Mouse (Mus musculus) midbrain, embryonic 12.5 days (tissue): ENCODE results near the gene Mettl7b. TPM values are rescaled to one million over a fixed set of nuclear protein-coding genes. Genes with fewer than 3 reads are reported as not detected.

Source experiments
- ATAC-seq: fragments of 200-750 bp; cut with Nextera tagmentation; 2 replicates; pipeline ENCODE4 v1.8.0; 2017; ENCODE audit warnings: low read depth, moderate TSS enrichment, moderate library complexity; ENCODE audit not compliant: low FRiP score
- H3K27ac ChIP-seq: fragments of 300-500 bp; sonication (generic); replicated peaks from 2 replicates; pipeline ENCODE4 v1.5.1; 2016; ENCODE audit warnings: mild to moderate bottlenecking
- H3K27me3 ChIP-seq: fragments of 300-500 bp; sonication (generic); 2 replicates; pipeline ENCODE4 v1.6.1; 2016; ENCODE audit warnings: mild to moderate bottlenecking
- H3K36me3 ChIP-seq: fragments of 300-500 bp; sonication (generic); 2 replicates; pipeline ENCODE4 v1.6.1; 2016
- H3K4me1 ChIP-seq: fragments of 300-500 bp; sonication (generic); 2 replicates; pipeline ENCODE4 v1.6.1; 2016
- H3K4me2 ChIP-seq: fragments of 300-500 bp; sonication (generic); replicated peaks from 2 replicates; pipeline ENCODE4 v1.6.1; 2016; ENCODE audit warnings: mild to moderate bottlenecking, moderate library complexity
- H3K4me3 ChIP-seq: fragments of 300-500 bp; sonication (generic); 2 replicates; pipeline ENCODE4 v1.5.1; 2016; ENCODE audit warnings: mild to moderate bottlenecking
- H3K9ac ChIP-seq: fragments of 300-500 bp; sonication (generic); replicated peaks from 2 replicates; pipeline ENCODE4 v1.6.1; 2016; ENCODE audit warnings: mild to moderate bottlenecking, moderate library complexity
- H3K9me3 ChIP-seq: fragments of 300-500 bp; sonication (generic); 2 replicates; pipeline ENCODE4 v1.6.1; 2016; ENCODE audit warnings: mild to moderate bottlenecking
- WGBS: fragments of 180-500 bp; shearing (Covaris S2); methylation state at CpG from one replicate; pipeline ENCODE4 v1.1.7; 2016; 5-methylcytosine and 5-hydroxymethylcytosine counted together
- polyA plus RNA-seq: library from polyadenylated mRNA; unstranded; fragments of >200 nt; fragmentation: Nextera tagmentation; extraction: Ambion mirVana; gene quantifications from 2 replicates; pipeline ENCODE4 v1.2.1, GENCODE M21; 2016

Gene Mettl7b
- polyA plus RNA-seq, 1 experiment from 2014 or later = not detected

GRCm38 (mm10) chr10:128976395-128976794 is 15.6 kb upstream of the Mettl7b start:
- WGBS = 59% methylated on average over 3 of the region's 3 CpGs
- no peaks in the 10 kb centered on the region for H3K27me3 ChIP-seq
- H3K4me3 ChIP-seq = no peak overlapping the region
- H3K9ac ChIP-seq = no peak overlapping the region
- H3K4me1 ChIP-seq = no peaks in the 10 kb centered on the region
- no peaks in the 10 kb centered on the region for H3K9me3 ChIP-seq
- ATAC-seq = no peak
- no peaks in the 10 kb centered on the region for H3K36me3 ChIP-seq
- no peak overlapping the region for H3K4me2 ChIP-seq
- H3K27ac ChIP-seq = no peak overlapping the region

GRCm38 (mm10) chr10:128972841-128973240 is 12.1 kb upstream of the Mettl7b start:
- H3K4me2 ChIP-seq = no peak overlapping the region
- WGBS = 76% methylated on average over 4 of the region's 4 CpGs
- no peaks in the 10 kb centered on the region for H3K9me3 ChIP-seq
- H3K4me1 ChIP-seq = no peaks in the 10 kb centered on the region
- no peak for ATAC-seq
- peaks cover 3% of the 10 kb centered on the region; the same call in 1 of the 2 replicates for H3K27me3 ChIP-seq
- no peaks in the 10 kb centered on the region for H3K36me3 ChIP-seq
- no peak overlapping the region for H3K4me3 ChIP-seq
- H3K27ac ChIP-seq = no peak overlapping the region
- no peak overlapping the region for H3K9ac ChIP-seq

- no peaks in the 10 kb centered on the region for H3K9me3 ChIP-seq
- H3K9ac ChIP-seq = no peak overlapping the region
- H3K4me3 ChIP-seq = no peak overlapping the region
- H3K27ac ChIP-seq = no peak overlapping the region
- peaks cover 3% of the 10 kb centered on the region; the same call in 1 of the 2 replicates for H3K27me3 ChIP-seq
- no peaks in the 10 kb centered on the region for H3K4me1 ChIP-seq
- ATAC-seq = no peak
- H3K36me3 ChIP-seq = no peaks in the 10 kb centered on the region
- H3K4me2 ChIP-seq = no peak overlapping the region
- WGBS = 71% methylated on average over 1 of the region's 1 CpGs
These were observed 10.0 kb upstream of the Mettl7b start for GRCm38 (mm10) chr10:128970740-128971250.

- Histone ChIP-seq H3K27ac (no peak overlapping the region), H3K9me3 (no peaks in the 10 kb centered on the region), H3K4me2 (no peak overlapping the region), H3K4me3 (no peak overlapping the region), H3K36me3 (no peaks in the 10 kb centered on the region), H3K27me3 (peaks cover 3% of the 10 kb centered on the region; the same call in 1 of the 2 replicates), H3K4me1 (no peaks in the 10 kb centered on the region), H3K9ac (no peak overlapping the region)
- ATAC-seq = no peak
- WGBS = 63% methylated on average over 1 of the region's 1 CpGs
These were observed 7.6 kb upstream of the Mettl7b start for GRCm38 (mm10) chr10:128968341-128968749.

DNA sequence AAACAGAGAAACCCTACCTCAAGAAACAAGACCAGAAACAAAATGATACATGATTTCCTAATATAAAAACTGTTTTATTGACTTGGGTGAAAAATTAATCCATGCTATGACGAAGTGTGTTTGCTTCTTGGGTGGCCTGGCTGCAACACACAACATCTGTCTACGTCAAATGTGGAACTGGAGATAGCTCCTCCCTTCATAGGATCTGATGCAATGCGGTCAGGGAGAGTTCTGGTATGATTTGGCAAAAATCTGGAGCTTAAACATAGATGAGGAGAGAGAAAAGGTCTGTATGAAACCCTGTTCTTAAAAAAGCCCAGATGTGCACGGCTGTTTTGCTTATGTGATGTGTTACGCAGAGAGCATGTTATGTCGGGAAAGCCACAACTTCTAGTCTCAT is 5.1 kb upstream of the Mettl7b start:
- ATAC-seq = no peak

DNA sequence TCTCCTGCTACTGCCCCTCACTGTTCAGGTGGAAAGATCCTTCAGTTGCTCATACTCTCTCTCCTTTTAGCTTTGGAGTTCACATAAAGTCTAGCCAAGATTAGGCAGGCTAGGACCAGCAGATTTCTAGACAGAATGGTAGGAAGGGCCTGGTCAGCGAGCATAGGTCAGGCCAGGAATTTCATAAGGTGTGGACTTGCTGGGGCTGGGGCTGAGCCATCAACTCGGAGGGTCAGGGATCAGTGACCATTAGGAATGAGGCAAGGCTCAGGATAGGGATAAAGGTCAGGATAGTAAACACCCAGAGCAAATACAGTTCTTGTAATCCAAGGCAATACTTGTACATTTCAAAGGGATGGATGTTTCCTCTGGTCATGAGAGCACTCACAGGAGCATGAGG is 4.2 kb upstream of the Mettl7b start:
- Histone ChIP-seq H3K9ac (no peak overlapping the region), H3K27ac (no peak overlapping the region), H3K27me3 (no peaks in the 10 kb centered on the region), H3K36me3 (no peaks in the 10 kb centered on the region), H3K4me1 (no peaks in the 10 kb centered on the region), H3K9me3 (no peaks in the 10 kb centered on the region), H3K4me3 (no peak overlapping the region), H3K4me2 (no peak overlapping the region)
- WGBS = 68% methylated on average over 2 of the region's 2 CpGs
- no peak for ATAC-seq

More for the DNA sequence above, 5.1 kb upstream of the Mettl7b start:
- no peak overlapping the region for H3K9ac ChIP-seq
- 88% methylated on average over 6 of the region's 6 CpGs for WGBS
- peaks cover 3% of the 10 kb centered on the region; the same call in 1 of the 2 replicates for H3K27me3 ChIP-seq
- H3K4me1 ChIP-seq = no peaks in the 10 kb centered on the region
- H3K27ac ChIP-seq = no peak overlapping the region
- no peaks in the 10 kb centered on the region for H3K9me3 ChIP-seq
- H3K4me2 ChIP-seq = no peak overlapping the region
- no peak overlapping the region for H3K4me3 ChIP-seq
- H3K36me3 ChIP-seq = no peaks in the 10 kb centered on the region

DNA sequence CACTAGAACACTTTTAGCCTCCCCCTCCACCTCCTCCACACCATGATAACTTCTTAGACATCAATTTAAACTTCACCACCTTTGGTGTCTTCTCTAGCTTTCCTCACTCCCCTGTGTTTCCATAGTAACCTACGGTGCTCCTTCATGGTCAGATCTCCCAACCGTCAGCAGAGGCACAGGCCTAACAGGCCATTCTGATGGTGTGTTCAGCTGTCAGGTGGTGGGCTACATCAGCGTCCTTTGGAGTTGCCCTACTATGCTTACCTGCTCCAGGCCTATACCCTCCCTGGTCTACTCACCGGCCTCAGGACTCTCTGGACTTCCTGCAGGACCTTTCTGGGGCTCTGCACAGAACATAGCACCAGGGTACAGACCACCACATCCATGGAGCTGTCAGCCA is 646 bp downstream of the Mettl7b start:
- no peaks in the 10 kb centered on the region for H3K27me3 ChIP-seq
- no peak overlapping the region for H3K4me2 ChIP-seq
- no peak overlapping the region for H3K27ac ChIP-seq
- 87% methylated on average over 4 of the region's 4 CpGs for WGBS
- no peaks in the 10 kb centered on the region for H3K4me1 ChIP-seq
- no peak for ATAC-seq
- H3K4me3 ChIP-seq = no peak overlapping the region
- H3K36me3 ChIP-seq = no peaks in the 10 kb centered on the region
- H3K9ac ChIP-seq = no peak overlapping the region
- H3K9me3 ChIP-seq = no peaks in the 10 kb centered on the region

DNA sequence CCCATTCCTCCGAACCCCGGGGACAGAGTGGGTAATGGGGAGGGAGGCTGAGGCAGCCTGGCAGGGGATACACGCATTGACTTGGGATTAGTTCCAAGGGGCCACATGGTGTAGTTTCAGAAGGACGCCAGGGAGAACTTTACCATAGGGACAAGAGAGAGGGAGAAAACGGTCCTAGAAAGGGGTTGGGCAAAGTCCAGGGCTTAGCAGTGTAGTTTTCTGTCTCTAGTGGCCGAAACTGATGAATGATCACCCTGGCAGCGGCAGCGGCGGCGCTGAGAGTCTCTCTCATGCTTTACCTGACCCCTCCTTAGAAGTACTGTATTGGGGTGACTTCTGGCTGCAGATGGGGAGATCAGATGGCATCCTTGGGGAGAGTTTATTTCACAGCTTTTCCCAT is 2.4 kb downstream of the Mettl7b start:
- Histone ChIP-seq H3K4me2 (no peak overlapping the region), H3K36me3 (no peaks in the 10 kb centered on the region), H3K27me3 (no peaks in the 10 kb centered on the region), H3K27ac (no peak overlapping the region), H3K9me3 (no peaks in the 10 kb centered on the region), H3K9ac (no peak overlapping the region), H3K4me3 (no peak overlapping the region), H3K4me1 (no peaks in the 10 kb centered on the region)
- WGBS = 84% methylated on average over 10 of the region's 10 CpGs
- ATAC-seq = no peak

GRCm38 (mm10) chr10:128950208-128950887 is 10.4 kb downstream of the Mettl7b start:
- 74% methylated on average over 16 of the region's 16 CpGs for WGBS
- ATAC-seq = no peak

GRCm38 (mm10) chr10:128947496-128947895 is 13.3 kb downstream of the Mettl7b start:
- WGBS = 92% methylated on average over 4 of the region's 4 CpGs
- Histone ChIP-seq H3K4me3 (no peak overlapping the region), H3K27me3 (no peaks in the 10 kb centered on the region), H3K27ac (no peak overlapping the region), H3K36me3 (no peaks in the 10 kb centered on the region), H3K4me1 (no peaks in the 10 kb centered on the region), H3K9me3 (no peaks in the 10 kb centered on the region), H3K9ac (no peak overlapping the region), H3K4me2 (no peak overlapping the region)
- no peak for ATAC-seq

More at GRCm38 (mm10) chr10:128950208-128950887, 10.4 kb downstream of the Mettl7b start:
- H3K4me1 ChIP-seq = no peaks in the 10 kb centered on the region
- no peak overlapping the region for H3K4me2 ChIP-seq
- H3K27me3 ChIP-seq = no peaks in the 10 kb centered on the region
- H3K27ac ChIP-seq = no peak overlapping the region
- no peak overlapping the region for H3K9ac ChIP-seq
- no peaks in the 10 kb centered on the region for H3K9me3 ChIP-seq
- H3K36me3 ChIP-seq = no peaks in the 10 kb centered on the region
- no peak overlapping the region for H3K4me3 ChIP-seq

- Histone ChIP-seq H3K4me3 (no peak overlapping the region), H3K36me3 (no peaks in the 10 kb centered on the region), H3K27me3 (no peaks in the 10 kb centered on the region), H3K9me3 (no peaks in the 10 kb centered on the region), H3K9ac (no peak overlapping the region), H3K4me2 (no peak overlapping the region), H3K27ac (no peak overlapping the region), H3K4me1 (no peaks in the 10 kb centered on the region)
- 25% methylated on average over 3 of the region's 3 CpGs for whole genome bisulfite sequencing
- ATAC-seq = no peak
These were observed 15.1 kb downstream of the Mettl7b start for GRCm38 (mm10) chr10:128945675-128946074.

DNA sequence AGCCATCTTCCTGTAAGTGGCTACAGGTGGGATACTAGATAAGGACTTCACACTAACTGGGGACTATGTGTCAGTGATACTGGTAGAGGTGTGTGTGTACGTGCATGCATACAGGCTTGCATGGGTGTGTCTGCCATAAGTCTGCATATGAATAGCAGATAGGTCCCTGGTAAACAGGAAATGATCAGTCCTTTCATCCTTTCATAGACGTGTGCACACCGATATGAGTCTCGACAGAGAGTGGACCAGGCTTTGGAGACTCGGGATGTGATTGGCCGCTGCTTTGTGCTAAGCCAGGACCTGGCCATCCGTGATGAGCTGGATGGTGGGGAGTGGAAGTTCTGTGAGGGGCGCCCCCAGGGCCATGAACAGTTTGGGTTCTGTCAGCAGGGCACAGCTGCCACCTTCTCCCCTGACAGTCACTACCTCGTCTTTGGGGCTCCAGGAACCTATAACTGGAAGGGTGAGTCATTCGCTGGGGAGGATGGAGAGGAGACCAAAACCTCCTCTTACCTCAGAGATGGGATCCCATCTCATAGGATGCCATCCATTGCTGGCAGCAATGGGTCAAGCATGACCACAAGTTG is 20.2 kb downstream of the Mettl7b start:
- WGBS = 85% methylated on average over 10 of the region's 10 CpGs
- H3K4me1 ChIP-seq = no peaks in the 10 kb centered on the region
- H3K27me3 ChIP-seq = peaks cover 22% of the 10 kb centered on the region
- no peak overlapping the region for H3K4me3 ChIP-seq
- no peak overlapping the region for H3K27ac ChIP-seq
- H3K9me3 ChIP-seq = no peaks in the 10 kb centered on the region
- H3K9ac ChIP-seq = no peak overlapping the region
- H3K4me2 ChIP-seq = no peak overlapping the region
- ATAC-seq = no peak
- H3K36me3 ChIP-seq = no peaks in the 10 kb centered on the region
